Mouse (Mus musculus): ENCODE results near the gene Trpv4. TPM values are rescaled to one million over a fixed set of nuclear protein-coding genes. Genes with fewer than 3 reads are reported as not detected.

Trpv4 gene
- total RNA-seq, 2 experiments from 2014 or later: 0.64 to 0.79 TPM

DNA sequence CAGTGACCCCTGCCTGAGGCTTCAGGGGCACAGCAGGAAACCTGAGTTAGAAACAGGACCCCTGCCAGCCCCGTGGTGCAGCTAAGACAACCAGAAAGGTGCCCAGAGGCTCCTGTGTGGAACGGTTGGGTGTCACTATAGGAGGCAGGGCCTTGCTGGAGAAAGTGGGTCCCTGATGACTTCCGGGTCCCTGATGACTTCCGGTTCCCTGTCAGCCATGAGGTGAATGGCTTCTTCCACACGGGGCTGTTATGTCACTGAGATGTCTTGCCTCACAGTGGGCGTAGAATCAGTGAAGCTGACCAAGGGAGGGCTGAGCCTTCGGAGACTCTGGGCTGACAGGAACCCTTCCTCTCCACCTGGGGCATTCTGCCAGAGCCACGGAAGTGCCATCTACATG, 16.4 kb upstream of the Trpv4 start:
- intact Hi-C loops (cut with DNase I): no loop called here
- no peak for DNase-seq (ENCODE audit: extremely low spot score in 1 of 2, low spot score in 2 of 2)

DNA sequence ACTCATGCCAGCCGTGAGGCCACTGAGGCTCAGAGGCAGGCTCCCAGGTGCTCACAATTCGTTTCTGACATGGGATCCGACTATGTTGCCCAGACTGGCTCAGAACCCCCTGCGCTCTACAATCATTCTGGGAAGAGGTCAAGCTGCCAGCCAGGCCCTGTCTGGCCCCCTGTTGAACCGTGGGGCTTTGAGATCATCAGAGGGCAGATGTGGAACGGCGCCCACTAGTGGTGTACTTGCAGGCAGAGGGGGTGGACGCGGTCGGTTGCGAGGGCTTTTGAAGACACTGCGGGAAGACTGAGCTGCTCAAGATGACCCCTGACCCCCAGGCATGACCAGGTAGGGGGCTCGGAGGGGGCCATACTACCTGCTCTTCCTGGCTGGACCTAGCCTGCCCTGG, 14.9 kb upstream of the Trpv4 start:
- intact Hi-C loops (cut with DNase I): no loop called here
- DNase-seq (ENCODE audit: extremely low spot score in 1 of 2, low spot score in 2 of 2): no peak

GRCm38 (mm10) chr5:114669014-114669413, 10.8 kb upstream of the Trpv4 start:
- DNase-seq (ENCODE audit: extremely low spot score in 1 of 2, low spot score in 2 of 2): no peak
- intact Hi-C loops (cut with DNase I): loop anchor here (5.0 kb wide), 1 partner anchor 42 kb away; no protein-coding TSS in a partner anchor

- intact Hi-C loops (cut with DNase I): loop anchor here (2.0 to 5.0 kb wide), 2 partner anchors 29 to 40 kb away; no protein-coding TSS in a partner anchor
- peak; percentile 94 to 97 for DNase-seq (ENCODE audit: extremely low spot score in 1 of 2, low spot score in 2 of 2)
Measured at GRCm38 (mm10) chr5:114667228-114667856, 9.1 kb upstream of the Trpv4 start.

- intact Hi-C loops (cut with DNase I): loop anchor here (2.0 to 5.0 kb wide), 2 partner anchors 28 to 39 kb away; no protein-coding TSS in a partner anchor
Measured at GRCm38 (mm10) chr5:114666659-114667058, 8.4 kb upstream of the Trpv4 start.

DNA sequence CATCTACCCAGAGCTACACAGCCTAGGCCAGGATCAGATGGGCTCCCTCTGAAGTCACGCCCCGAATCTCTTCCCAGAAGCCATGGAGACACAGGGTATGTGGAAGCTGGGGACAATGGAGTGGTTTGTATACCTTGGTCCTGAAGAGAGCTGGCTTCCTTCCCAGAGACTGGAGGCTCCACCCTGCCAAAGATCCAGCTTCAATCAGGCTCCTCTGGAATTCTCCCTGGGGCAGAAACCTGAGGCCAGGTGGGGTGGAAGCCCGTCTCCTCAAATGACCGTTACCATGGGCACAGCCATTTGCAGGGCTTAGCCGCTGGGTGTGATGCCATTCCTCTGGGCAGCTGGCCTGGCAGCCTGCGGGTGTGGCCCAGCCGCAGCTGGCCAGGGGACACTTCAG, 6.5 kb upstream of the Trpv4 start:
- DNase-seq (ENCODE audit: extremely low spot score in 1 of 2, low spot score in 2 of 2): no peak
- intact Hi-C loops (cut with DNase I): loop anchor here (5.0 kb wide), 1 partner anchor 37 kb away; no protein-coding TSS in a partner anchor

More at GRCm38 (mm10) chr5:114666659-114667058, 8.4 kb upstream of the Trpv4 start:
- no peak for DNase-seq (ENCODE audit: extremely low spot score in 1 of 2, low spot score in 2 of 2)

GRCm38 (mm10) chr5:114664139-114664538, 5.9 kb upstream of the Trpv4 start:
- no peak for DNase-seq (ENCODE audit: extremely low spot score in 1 of 2, low spot score in 2 of 2)
- intact Hi-C loops (cut with DNase I): no loop called here

GRCm38 (mm10) chr5:114661029-114661428, 2.8 kb upstream of the Trpv4 start:
- no peak for DNase-seq (ENCODE audit: extremely low spot score in 1 of 2, low spot score in 2 of 2)
- intact Hi-C loops (cut with DNase I): no loop called here

GRCm38 (mm10) chr5:114657426-114657825, 795 bp downstream of the Trpv4 start:
- no peak for DNase-seq (ENCODE audit: extremely low spot score in 1 of 2, low spot score in 2 of 2)
- intact Hi-C loops (cut with DNase I): no loop called here

- no peak for DNase-seq (ENCODE audit: extremely low spot score in 1 of 2, low spot score in 2 of 2)
- intact Hi-C loops (cut with DNase I): no loop called here
Measured at GRCm38 (mm10) chr5:114656305-114656704, 1.9 kb downstream of the Trpv4 start.

DNA sequence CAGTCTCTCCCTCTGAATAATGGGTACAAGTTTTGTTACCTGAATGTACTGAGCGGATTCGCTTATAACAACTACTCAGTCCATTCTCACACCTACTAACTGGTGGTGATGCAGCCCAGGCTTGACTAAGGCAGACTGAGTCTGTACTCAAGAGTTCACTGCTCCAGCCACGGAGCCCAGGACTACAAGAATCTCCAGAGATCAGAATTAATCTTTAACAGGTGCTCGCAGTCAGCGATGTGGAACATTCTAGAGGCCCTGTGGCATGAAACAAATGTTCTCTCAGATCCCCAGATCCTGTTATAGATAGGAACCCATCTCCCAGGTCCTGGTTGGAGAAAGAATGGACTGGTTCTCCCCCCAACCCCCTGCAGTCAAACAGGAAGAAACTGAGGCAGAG, 2.5 kb downstream of the Trpv4 start:
- no peak for DNase-seq (ENCODE audit: extremely low spot score in 1 of 2, low spot score in 2 of 2)
- intact Hi-C loops (cut with DNase I): no loop called here

GRCm38 (mm10) chr5:114653656-114654437, 4.4 kb downstream of the Trpv4 start:
- DNase-seq (ENCODE audit: extremely low spot score in 1 of 2, low spot score in 2 of 2): no peak
- intact Hi-C loops (cut with DNase I): no loop called here

GRCm38 (mm10) chr5:114651449-114651848, 6.8 kb downstream of the Trpv4 start:
- DNase-seq (ENCODE audit: extremely low spot score in 1 of 2, low spot score in 2 of 2): no peak
- intact Hi-C loops (cut with DNase I): no loop called here

- no peak for DNase-seq (ENCODE audit: extremely low spot score in 1 of 2, low spot score in 2 of 2)
- intact Hi-C loops (cut with DNase I): no loop called here
Measured at GRCm38 (mm10) chr5:114651002-114651401, 7.2 kb downstream of the Trpv4 start.

GRCm38 (mm10) chr5:114648728-114649311, 9.4 kb downstream of the Trpv4 start:
- DNase-seq (ENCODE audit: extremely low spot score in 1 of 2, low spot score in 2 of 2): no peak
- intact Hi-C loops (cut with DNase I): no loop called here

GRCm38 (mm10) chr5:114647211-114647974, 10.8 kb downstream of the Trpv4 start:
- peak in 1 of 2 experiments; percentile 46 for DNase-seq (ENCODE audit: extremely low spot score in 1 of 2, low spot score in 2 of 2)
- intact Hi-C loops (cut with DNase I): no loop called here

- intact Hi-C loops (cut with DNase I): no loop called here
- DNase-seq (ENCODE audit: extremely low spot score in 1 of 2, low spot score in 2 of 2): no peak
Measured at GRCm38 (mm10) chr5:114645916-114646315, 12.3 kb downstream of the Trpv4 start.

GRCm38 (mm10) chr5:114644918-114645317, 13.3 kb downstream of the Trpv4 start:
- intact Hi-C loops (cut with DNase I): no loop called here
- DNase-seq (ENCODE audit: extremely low spot score in 1 of 2, low spot score in 2 of 2): no peak

GRCm38 (mm10) chr5:114640809-114641208, 17.4 kb downstream of the Trpv4 start:
- intact Hi-C loops (cut with DNase I): no loop called here
- DNase-seq (ENCODE audit: extremely low spot score in 1 of 2, low spot score in 2 of 2): no peak
